Mouse (Mus musculus) testis, adult 2 months (tissue): Measurements from ENCODE around the gene Tnrc6a. TPM values are rescaled to one million over a fixed set of nuclear protein-coding genes. Genes with fewer than 3 reads are reported as not detected.

Experiments
- H3K27ac ChIP-seq: fragments of 200-500 bp; 2 replicates; pipeline ENCODE4 v1.5.1; 2012; ENCODE audit warnings: low read depth, low read length; ENCODE audit not compliant: control insufficient read depth, insufficient read depth
- H3K27me3 ChIP-seq: fragments of 200-500 bp; 2 replicates; pipeline ENCODE4 v1.6.1; 2012; ENCODE audit warnings: mild to moderate bottlenecking, low read length, moderate library complexity; ENCODE audit not compliant: control insufficient read depth, insufficient read depth
- H3K36me3 ChIP-seq: fragments of 200-500 bp; 2 replicates; pipeline ENCODE4 v1.6.1; 2012; ENCODE audit warnings: mild to moderate bottlenecking, low read length; ENCODE audit not compliant: control insufficient read depth, insufficient read depth
- H3K4me1 ChIP-seq: fragments of 200-500 bp; 2 replicates; pipeline ENCODE4 v1.6.1; 2012; ENCODE audit warnings: low read length; ENCODE audit not compliant: control insufficient read depth, insufficient read depth
- H3K4me3 ChIP-seq: fragments of 200-500 bp; 2 replicates; pipeline ENCODE4 v1.5.1; 2012; ENCODE audit warnings: low read depth, mild to moderate bottlenecking, low read length, moderate library complexity, mixed read lengths; ENCODE audit not compliant: control insufficient read depth
- CTCF ChIP-seq: fragments of 200-500 bp; IDR thresholded peaks from 2 replicates; pipeline ENCODE4 v1.5.1; 2012; ENCODE audit warnings: low read depth, mild to moderate bottlenecking, inconsistent platforms, low read length, moderate library complexity; ENCODE audit not compliant: control insufficient read depth, insufficient read depth, insufficient replicate concordance
- POLR2A ChIP-seq: fragments of 200-500 bp; IDR thresholded peaks from 2 replicates; pipeline ENCODE4 v1.6.1; 2012; ENCODE audit warnings: low read depth, mild to moderate bottlenecking, inconsistent platforms, low read length, moderate library complexity; ENCODE audit not compliant: control insufficient read depth
- polyA plus RNA-seq: library from polyadenylated mRNA; depleted of rRNA; stranded (reverse); fragments of >200 nt; gene quantifications from 2 replicates; pipeline ENCODE4 v1.2.3, GENCODE M21; 2012

Tnrc6a gene
- polyA plus RNA-seq, 1 experiment = 12.9 TPM

DNA sequence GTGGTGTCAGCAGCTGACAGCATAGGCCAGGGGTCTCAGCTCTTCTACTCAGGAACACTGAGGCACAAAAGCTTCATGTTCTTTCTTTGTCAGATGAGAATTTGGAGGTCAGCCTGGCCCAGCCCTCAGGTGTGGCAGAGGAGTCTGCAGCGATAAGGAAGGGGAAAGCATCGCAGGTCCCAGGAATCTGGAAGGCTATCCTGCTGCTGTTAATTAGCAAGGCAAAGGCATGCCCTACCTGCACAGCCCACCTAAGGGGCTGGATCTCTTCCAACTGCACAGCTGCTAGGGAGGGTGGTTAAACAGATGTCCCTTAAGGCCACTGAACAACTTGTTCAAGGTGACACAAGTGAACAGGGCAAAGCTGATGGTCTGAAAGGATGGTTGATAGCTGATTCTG, 91.5 kb downstream of the Tnrc6a start:
- H3K4me3 ChIP-seq = no peak overlapping the region
- TF ChIP-seq CTCF = no peak
- no peak for TF ChIP-seq POLR2A
- H3K27me3 ChIP-seq = no peaks in the 10 kb centered on the region
- no peaks in the 10 kb centered on the region for H3K36me3 ChIP-seq
- H3K27ac ChIP-seq = no peak overlapping the region
- no peaks in the 10 kb centered on the region for H3K4me1 ChIP-seq

DNA sequence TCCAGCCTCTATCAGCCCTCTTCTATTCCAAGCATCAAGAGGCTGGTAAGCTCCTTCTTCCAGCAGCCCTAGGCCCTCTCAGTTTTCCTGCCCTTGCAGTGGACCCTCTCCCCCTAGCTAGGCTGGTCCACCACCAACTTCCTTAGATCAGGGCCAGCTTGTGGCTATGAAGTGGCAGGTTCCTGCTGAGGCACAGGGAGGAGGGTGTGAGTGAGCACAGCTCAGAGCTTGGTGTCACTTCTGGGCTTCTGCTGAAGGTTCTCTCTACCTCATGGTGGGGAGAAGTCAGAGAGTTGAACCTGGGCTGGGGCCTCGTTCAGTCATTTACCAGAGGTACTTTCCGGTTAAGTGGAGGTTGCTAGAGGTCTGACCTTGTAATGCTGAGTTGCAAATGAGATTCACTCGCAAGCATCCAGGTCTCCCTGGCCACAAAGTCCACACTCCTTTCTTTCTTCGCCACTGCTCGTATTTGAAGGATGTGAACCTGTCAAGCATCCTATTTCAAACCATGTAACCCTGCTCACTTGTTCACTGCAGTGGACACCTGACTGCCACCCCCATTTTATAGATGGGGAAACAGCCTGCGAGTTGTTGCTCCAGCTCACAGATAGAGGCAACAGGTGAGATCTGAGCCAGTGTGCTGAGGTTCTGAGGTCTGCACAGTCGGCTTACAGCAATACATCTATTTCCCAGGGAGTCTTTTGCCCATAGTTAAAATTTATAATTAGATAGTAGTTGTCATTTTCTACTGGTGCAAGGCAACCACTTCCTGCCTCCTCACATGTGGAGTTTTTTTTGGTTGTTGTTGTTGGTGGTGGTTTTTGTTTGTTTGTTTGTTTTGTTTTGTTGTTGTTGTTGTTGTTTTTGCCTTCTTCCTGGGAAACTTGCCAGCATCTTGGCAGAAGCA, 94.0 kb downstream of the Tnrc6a start:
- Histone ChIP-seq H3K27ac (no peak overlapping the region), H3K4me1 (no peaks in the 10 kb centered on the region; the same call in 1 of the 2 replicates), H3K27me3 (no peaks in the 10 kb centered on the region), H3K4me3 (no peak overlapping the region), H3K36me3 (no peaks in the 10 kb centered on the region)
- TF ChIP-seq CTCF = no peak
- no peak for TF ChIP-seq POLR2A

DNA sequence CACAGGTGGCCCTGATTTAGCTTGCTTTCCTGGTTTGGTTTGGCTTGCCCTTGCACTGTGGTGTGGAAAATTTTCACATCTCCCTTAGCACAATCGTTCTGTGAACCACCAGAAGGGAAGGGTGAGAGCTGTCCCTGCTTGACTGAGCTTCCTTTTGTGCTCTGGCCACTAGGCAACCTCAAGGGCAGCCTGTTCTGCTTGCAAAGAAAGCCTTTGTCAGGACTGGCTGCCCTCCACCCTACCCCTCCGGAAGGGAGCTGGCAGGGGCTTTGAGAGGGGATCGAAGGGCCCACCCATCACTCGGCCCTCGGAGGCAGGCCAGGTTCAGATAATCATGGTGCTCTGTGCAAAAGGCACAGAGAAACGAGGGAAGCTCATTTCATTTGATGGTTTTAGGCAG, 94.9 kb downstream of the Tnrc6a start:
- H3K4me1 ChIP-seq = no peaks in the 10 kb centered on the region; the same call in 1 of the 2 replicates
- no peaks in the 10 kb centered on the region for H3K36me3 ChIP-seq
- H3K27ac ChIP-seq = no peak overlapping the region
- TF ChIP-seq CTCF = no peak
- no peak for TF ChIP-seq POLR2A
- H3K4me3 ChIP-seq = no peak overlapping the region
- H3K27me3 ChIP-seq = no peaks in the 10 kb centered on the region

DNA sequence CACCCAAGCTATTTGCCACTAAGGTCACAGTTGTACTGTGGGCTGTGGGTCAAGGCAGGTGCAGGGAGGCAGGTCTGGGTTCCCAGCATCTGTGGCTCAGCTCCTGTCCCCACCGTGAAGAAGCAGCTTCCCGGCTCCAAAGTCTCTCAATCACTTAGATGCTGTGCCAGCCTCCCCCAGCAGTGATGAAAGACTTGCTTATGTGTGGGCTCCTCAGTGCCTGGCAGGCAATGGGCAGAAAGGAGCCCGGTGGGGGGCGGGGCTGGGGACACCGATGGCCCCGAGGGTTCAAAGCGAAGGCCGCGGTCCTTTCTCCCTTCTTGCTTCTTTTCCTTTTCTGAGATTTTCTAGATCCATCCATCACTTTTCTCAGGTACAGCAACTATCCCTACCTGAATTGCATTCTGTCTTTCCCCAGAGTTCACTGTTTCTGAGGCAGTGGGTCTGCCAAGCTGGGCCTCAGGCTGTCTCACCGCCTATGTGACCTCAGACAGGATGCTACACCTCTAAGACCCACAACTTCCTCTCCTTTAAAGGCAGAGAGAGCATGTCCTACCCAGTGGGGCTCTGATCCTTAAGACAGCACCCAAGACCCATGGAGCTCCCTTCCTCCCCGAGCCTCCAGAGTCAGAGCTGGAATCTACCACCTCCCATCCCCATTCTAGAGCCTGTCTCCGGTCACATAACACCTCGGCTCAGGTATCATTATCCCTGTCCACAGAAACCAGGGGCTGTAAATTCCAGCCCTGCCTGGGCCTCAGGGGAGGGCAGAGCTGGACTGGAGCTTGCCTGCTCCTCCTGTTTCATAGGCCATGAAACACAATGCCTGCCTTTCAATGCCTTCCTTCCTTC, 96.3 kb downstream of the Tnrc6a start:
- H3K4me3 ChIP-seq = no peak overlapping the region
- H3K27ac ChIP-seq = no peak overlapping the region

DNA sequence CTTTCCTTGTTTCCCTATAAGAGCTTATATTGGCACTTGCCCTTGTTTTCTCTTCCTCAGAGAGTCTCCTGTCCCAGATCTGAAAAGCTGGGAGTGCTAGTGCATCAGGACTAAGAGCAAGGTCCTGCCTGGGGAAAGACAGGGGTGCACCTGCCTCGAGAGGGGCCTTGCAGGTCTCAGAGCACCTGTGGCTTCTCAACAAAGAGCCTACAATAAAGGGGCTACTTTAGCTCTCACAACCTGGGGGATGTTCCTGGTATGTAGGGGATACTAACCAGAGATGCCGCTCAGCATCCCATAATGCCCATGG, 96.9 kb downstream of the Tnrc6a start:
- Histone ChIP-seq H3K4me1 (no peaks in the 10 kb centered on the region; the same call in 1 of the 2 replicates), H3K4me3 (no peak overlapping the region), H3K27ac (no peak overlapping the region), H3K36me3 (no peaks in the 10 kb centered on the region), H3K27me3 (no peaks in the 10 kb centered on the region)
- TF ChIP-seq POLR2A = no peak
- no peak for TF ChIP-seq CTCF

More for the DNA sequence above, 96.3 kb downstream of the Tnrc6a start:
- Histone ChIP-seq H3K27me3 (no peaks in the 10 kb centered on the region), H3K4me1 (no peaks in the 10 kb centered on the region; the same call in 1 of the 2 replicates), H3K36me3 (no peaks in the 10 kb centered on the region)
- TF ChIP-seq POLR2A (no peak), CTCF (no peak)

DNA sequence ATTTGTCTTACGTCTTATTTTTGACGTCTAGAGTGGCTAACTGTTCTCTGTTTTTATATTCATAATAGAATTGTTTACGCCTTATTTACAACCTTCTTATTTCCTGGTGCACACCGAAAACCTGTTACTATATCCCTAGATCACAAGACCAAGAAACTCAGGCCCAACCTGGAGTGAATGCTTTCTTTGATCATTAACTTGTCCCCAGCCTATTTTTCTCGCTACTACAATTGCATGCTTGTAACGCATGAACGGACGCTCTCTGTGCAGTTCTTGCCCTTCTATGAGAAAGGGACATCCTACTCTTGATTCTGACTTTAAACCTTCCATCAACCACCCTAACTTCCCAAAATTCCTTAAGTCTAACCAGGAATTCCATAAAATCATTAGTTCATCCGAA, 100.4 kb downstream of the Tnrc6a start:
- TF ChIP-seq POLR2A = no peak
- no peak for TF ChIP-seq CTCF
- no peak overlapping the region for H3K4me3 ChIP-seq

DNA sequence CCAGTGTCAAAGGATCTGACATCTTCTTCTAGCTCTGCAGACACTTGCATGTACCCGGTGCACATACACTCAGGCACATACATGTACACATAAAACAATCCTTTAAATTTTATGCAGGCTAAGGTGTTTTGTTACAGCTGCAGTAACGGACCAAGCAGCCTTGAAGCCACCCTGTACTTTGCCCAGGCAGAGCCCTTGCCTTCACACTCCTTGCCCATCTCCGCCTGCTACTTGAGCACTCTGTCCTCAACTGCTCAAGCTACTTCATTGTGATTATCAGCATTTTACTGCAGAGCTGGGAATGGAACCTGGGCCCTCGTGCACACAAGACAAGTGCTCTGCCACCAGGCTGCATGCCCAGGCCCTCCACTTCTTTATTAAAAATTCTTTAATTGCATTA, 101.5 kb downstream of the Tnrc6a start:
- no peaks in the 10 kb centered on the region for H3K27me3 ChIP-seq
- no peak for TF ChIP-seq CTCF
- TF ChIP-seq POLR2A = no peak
- no peaks in the 10 kb centered on the region for H3K36me3 ChIP-seq
- no peak overlapping the region for H3K27ac ChIP-seq
- H3K4me1 ChIP-seq = no peaks in the 10 kb centered on the region; the same call in 1 of the 2 replicates
- no peak overlapping the region for H3K4me3 ChIP-seq

More for the DNA sequence above, 100.4 kb downstream of the Tnrc6a start:
- Histone ChIP-seq H3K27ac (no peak overlapping the region), H3K36me3 (no peaks in the 10 kb centered on the region), H3K27me3 (no peaks in the 10 kb centered on the region), H3K4me1 (no peaks in the 10 kb centered on the region; the same call in 1 of the 2 replicates)
